Comparison of ENCODE assay signal across 34 mouse cellular contexts in genomic region chr19:37891006-37891405, GRCm38 (mm10).
"Had no signal": no experiment of that assay in that cellular context is flagged by ENCODE, and none has a peak within 500 bp of the region (broad histone marks: within the 10 kb centered on the region; RNA-seq: fewer than 3 reads in every experiment).

No protein-coding gene starts in this region.

- H3K4me3 ChIP-seq: heart, embryonic 12.5 days; heart, embryonic 13.5 days; heart, embryonic 15.5 days; hindbrain, embryonic 10.5 days; hindbrain, embryonic 12.5 days; hindbrain, embryonic 13.5 days; hindbrain, embryonic 15.5 days; intestine, embryonic 15.5 days; kidney, embryonic 15.5 days; layer of hippocampus, adult 2 months; left cerebral cortex, adult 2 months had no signal

- H3K4me1 ChIP-seq: hindbrain, embryonic 12.5 days had no signal

- H3K9ac ChIP-seq: heart, embryonic 12.5 days; heart, embryonic 13.5 days; heart, embryonic 15.5 days; hindbrain, embryonic 12.5 days; hindbrain, embryonic 13.5 days; hindbrain, embryonic 14.5 days; hindbrain, embryonic 15.5 days; intestine, embryonic 15.5 days; kidney, embryonic 15.5 days had no signal

- H3K27ac ChIP-seq: heart, embryonic 13.5 days; heart, embryonic 15.5 days; hindbrain, embryonic 10.5 days; hindbrain, embryonic 12.5 days; hindbrain, embryonic 13.5 days; hindbrain, embryonic 14.5 days; hindbrain, embryonic 15.5 days; hindbrain, postnatal 0 days; intestine, embryonic 15.5 days; kidney, embryonic 15.5 days; kidney, postnatal 0 days; layer of hippocampus, adult 2 months; left cerebral cortex, adult 2 months had no signal

- H3K36me3 ChIP-seq: heart, embryonic 12.5 days; heart, embryonic 13.5 days; heart, embryonic 15.5 days; hindbrain, embryonic 10.5 days; hindbrain, embryonic 12.5 days; hindbrain, embryonic 13.5 days; hindbrain, embryonic 15.5 days; intestine, embryonic 15.5 days; kidney, embryonic 15.5 days had no signal

- ATAC-seq: hindbrain, embryonic 16.5 days; hindbrain, postnatal 0 days; inflammation-experienced regulatory T-cells, adult 6 months; intestine, embryonic 15.5 days; intestine, embryonic 16.5 days; intestine, postnatal 0 days had no signal

- DNase-seq: heart, postnatal 10 days; heart, postnatal 14 days; heart, postnatal 36 days; heart, postnatal 4 days; kidney, adult 11 months; kidney, adult 18-20 months; kidney, adult 2 months; kidney, adult 8-10 months; kidney, adult 9 months; kidney, postnatal 10 days; kidney, postnatal 14 days; kidney, postnatal 25 days; kidney, postnatal 36 days; kidney, postnatal 4 days; layer of hippocampus, adult 9-11 months; layer of hippocampus, postnatal 36 days had no signal

- H3K4me2 ChIP-seq: heart, embryonic 12.5 days; heart, embryonic 13.5 days; heart, embryonic 15.5 days; hindbrain, embryonic 12.5 days; hindbrain, embryonic 13.5 days; hindbrain, embryonic 14.5 days; hindbrain, embryonic 15.5 days; intestine, embryonic 15.5 days; kidney, embryonic 15.5 days had no signal

- H3K27me3 ChIP-seq: hindbrain, embryonic 12.5 days; intestine, embryonic 15.5 days had no signal

- H3K9me3 ChIP-seq: heart, embryonic 12.5 days; heart, embryonic 13.5 days; heart, embryonic 15.5 days; hindbrain, embryonic 10.5 days; hindbrain, embryonic 12.5 days; hindbrain, embryonic 13.5 days; hindbrain, embryonic 15.5 days; intestine, embryonic 15.5 days; kidney, embryonic 15.5 days had no signal
